Mouse (Mus musculus): ENCODE results near the gene Dmbx1.

- TF ChIP-seq CTCF (IDR thresholded peaks at IDR 0.05; ENCODE audit: borderline replicate concordance, insufficient read depth, low read depth, low read length) (no peak), POLR2A (IDR thresholded peaks at IDR 0.05; ENCODE audit: borderline replicate concordance, insufficient read depth, low read length) (no peak)
Measured at GRCm38 (mm10) chr4:115931556-115932088, 8.1 kb downstream of the Dmbx1 start.

Measured in cerebellum, adult 2 months (tissue).